Mouse (Mus musculus) heart, postnatal 36 days (tissue): ENCODE results near the gene Rasgrp4. TPM values are rescaled to one million over a fixed set of nuclear protein-coding genes. Genes with fewer than 3 reads are reported as not detected.
"Not testable (repeated sequence)": the region's sequence is repeated elsewhere in the genome, so short reads cannot be mapped to it uniquely, and the experiment has no call there.

Experiments
- DNase-seq, 2 experiments: peaks; one replicate each; pipeline ENCODE4 v3.0.0; 2021 to 2022
- intact Hi-C: fragments of 180-260 bp; cut with DNase I; formaldehyde crosslinking; loops from one replicate; pipeline ENCODE4 v1.15.1; 2025
- total RNA-seq, 2 experiments: library from RNA; stranded (reverse); gene quantifications; 2 replicates each; pipeline ENCODE4 v1.2.3; 2021

The Rasgrp4 gene
- total RNA-seq = 1 to 10 TPM; 1.4 to 1.5 TPM

DNA sequence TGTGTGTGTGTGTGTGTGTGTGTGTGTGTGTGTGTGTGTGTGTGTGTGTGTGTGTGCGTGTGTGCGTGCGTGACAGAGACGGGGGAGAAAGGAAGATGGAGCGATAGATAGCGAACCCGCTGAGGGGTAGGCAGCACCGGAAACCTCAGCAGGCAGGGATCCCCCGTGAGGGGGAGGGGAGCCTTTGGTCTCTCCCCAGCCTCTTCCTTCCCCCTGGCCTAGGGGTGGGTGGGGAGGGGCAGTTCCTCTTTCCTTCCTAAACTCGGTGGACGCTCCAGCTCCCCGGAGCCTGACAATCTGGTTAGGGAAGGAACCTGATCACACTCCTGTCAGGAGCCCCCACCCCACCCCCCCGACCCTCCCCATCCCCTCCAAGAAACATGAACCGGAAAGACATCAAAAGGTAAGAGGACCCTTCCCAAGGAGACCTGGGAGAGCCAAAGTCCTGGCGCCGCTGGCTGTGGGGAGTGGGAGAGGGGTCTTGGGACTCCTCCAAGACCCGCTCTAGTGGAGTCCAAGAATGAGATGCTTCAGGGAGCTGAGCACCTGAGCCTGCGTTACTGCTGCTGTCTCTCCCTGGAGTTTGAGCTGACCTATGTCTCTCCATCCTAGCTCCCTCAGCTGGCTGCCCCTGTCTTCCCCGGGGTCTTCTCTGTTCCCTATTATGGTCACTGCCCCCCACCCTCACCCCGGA lies at the start of gene Rasgrp4:
TSS of gene Rasgrp4 (plus strand) at position 159 of the 694 bp plus-strand sequence.
- intact Hi-C loops = no loop called here
- DNase-seq = no peak

DNA sequence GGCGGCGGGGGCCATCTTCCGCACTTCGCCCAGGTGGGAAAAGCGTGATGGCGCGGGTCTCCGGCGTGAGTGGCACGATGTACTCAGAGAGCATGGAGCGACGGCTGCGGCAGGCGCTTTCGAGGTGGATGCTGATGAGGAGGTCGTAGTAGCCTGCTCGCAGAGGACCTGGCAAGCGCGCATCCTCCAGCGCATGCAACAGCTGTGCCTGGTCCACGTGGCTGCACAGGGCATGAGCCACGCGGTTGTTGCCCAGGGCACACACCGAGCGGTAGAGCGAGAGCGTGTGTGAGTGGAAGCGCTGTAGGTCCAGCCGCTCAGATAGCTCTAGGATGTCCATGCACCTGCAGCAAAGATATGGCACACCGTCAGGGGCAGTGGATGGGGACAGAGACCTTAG lies 48.7 kb upstream of the Rasgrp4 start:
- DNase-seq = no peak
- intact Hi-C loops = no loop called here

DNA sequence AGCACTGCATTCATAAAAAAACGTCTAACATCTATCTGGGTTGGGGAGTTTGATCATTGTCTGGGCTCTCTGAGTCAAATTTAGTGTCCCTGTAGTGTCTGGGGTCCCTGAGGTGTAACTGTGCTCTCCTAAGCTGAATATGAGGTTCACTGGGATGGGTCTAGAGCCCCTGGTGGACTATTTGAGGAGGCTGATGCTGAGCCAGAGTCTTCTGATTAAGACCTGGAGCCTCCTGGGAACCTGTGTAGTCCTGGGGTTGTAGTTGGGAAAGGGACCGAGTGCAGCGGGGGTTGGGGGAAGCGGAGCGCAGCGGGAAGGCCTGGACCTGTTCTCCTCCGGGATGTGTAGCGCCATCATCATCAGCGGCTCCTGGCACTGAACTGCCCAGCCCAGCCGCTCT lies 47.7 kb upstream of the Rasgrp4 start:
- intact Hi-C loops = no loop called here
- no peak for DNase-seq

DNA sequence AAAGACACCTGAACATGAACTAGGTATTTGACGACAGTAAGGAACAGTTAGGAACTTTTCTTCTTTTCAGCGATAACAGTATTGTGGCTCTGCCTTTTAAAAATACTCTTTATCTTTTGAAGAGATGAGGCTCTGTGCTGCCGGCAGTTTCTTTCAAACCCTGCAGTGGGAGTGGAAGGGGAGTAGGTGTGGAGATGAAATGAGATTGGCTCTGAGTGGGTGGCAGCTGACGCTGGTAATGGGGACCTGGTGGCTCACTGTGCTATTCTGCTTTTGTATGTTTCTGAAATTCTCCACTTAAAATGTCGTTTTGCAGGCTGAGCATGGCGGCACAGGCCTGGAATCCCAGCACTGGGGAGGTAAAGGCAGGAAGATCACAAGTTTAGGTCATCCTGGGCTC lies 45.8 kb upstream of the Rasgrp4 start:
- no peak for DNase-seq
- intact Hi-C loops = no loop called here

- DNase-seq = no peak
- intact Hi-C loops = no loop called here
Measured at GRCm38 (mm10) chr7:29097131-29097530, 37.5 kb upstream of the Rasgrp4 start.

- DNase-seq = no peak
- intact Hi-C loops = no loop called here
Measured at GRCm38 (mm10) chr7:29101286-29102017, 33.2 kb upstream of the Rasgrp4 start.

DNA sequence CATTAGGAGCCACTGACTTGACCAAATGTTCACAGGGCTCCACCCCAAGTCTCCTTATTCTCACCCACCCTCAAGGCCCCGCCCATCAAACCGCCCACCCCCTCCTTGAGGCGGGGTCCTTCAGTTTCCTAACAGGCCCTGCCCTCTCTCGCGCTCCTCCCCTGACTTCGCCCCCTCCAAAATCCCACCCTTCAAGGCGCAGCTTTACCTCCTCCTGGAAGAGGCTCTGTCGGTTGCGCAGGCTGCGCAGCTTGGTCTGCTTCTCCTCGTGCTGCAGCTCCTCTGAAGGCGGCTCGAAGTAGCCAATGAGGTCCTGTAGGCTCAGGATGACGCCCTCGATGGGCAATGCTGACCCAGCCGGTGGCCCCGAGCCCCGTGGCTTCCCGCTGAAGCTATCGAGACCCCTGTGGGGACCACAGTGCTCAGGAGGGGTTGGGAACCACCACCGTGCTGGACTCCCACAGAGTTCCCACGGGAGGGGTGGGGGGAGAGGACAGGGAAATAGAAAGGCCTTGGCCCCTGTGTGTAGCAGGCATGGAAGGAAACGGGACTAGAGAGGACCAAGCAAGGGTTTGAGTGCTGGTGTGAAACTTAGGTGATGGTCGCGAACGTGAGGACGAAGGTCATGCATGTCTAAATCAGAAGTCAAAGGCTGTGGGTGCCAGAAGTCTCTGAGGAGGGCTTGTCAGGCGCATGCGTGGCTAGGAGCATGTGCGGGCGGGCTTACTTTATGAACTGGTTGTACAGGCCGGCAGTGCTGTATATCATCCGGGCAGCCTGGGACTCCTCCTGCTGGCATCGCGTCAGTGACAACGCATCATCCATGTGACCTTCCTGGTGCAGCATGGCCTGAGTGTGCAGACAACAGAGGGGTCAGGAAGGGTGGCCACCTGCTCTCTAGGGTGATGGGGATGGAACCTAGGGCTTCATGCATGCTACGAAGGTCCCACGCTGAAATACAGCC lies 25.4 kb upstream of the Rasgrp4 start:
- peak; percentile 31 to 56 for DNase-seq
- intact Hi-C loops = no loop called here

DNA sequence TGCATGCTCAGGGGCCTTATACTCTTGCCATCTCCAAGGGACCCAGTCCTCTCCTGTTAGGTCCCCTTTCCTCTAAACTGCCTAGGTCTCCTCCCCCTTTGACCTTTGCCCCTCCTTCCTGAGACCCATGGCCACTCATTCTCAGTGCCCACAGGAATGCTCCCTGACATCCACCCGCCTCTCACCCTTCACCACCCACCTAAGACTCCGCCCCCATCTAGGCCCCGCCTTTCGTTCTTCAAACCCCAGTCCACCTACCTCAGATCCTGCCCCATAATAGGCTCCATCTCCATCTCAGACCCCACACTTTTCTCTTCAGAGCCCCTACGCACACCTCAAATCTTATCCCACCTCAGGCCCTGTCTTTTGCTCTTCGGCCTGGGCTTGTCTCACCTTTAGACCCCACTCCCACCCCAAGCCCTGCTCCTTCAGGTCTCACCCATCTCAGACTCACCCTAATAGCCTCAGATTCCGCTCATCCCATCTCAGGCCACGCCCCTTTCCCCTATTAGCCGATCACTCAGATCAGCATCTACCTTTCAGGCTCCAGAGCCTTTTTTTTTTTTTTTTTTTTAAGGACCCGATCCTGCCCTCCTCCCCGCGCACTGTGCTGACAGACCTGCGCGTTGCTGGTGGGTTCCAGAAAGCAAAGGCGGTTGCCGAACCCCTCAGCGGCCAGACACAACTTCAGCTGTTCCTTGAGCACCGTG lies 16.4 kb upstream of the Rasgrp4 start:
- intact Hi-C loops = no loop called here
- DNase-seq = no peak

DNA sequence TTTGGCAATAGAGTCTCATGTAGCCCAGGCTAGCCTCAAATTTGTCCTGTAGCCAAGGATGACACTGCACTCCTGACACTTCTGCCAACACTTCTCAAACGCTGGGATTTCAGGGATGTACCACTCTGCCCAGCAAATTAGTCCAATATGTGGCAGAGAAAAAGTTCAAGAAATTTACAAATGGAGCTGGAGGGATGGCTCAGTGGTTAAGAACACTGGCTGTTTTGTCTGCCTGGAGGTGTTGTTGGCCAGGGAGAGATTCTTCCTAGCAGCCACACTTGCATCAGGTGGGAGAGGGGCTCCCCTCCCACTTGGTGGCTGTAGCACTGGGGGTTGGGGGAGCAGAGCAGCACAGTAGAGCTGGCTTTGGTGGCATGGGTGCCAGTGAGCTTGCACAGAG lies 15.1 kb upstream of the Rasgrp4 start:
- no peak for DNase-seq
- intact Hi-C loops = no loop called here

- no peak for DNase-seq
- intact Hi-C loops = no loop called here
Measured at GRCm38 (mm10) chr7:29122821-29123220, 11.8 kb upstream of the Rasgrp4 start.

- intact Hi-C loops = no loop called here
- DNase-seq = no peak
Measured at GRCm38 (mm10) chr7:29123531-29124358, 10.9 kb upstream of the Rasgrp4 start.

- intact Hi-C loops = loop anchor here (5.0 kb wide), 1 partner anchor 122 kb away; the partner anchor contains the start of gene 2200002D01Rik
- no peak for DNase-seq
Measured at GRCm38 (mm10) chr7:29124970-29125369, 9.7 kb upstream of the Rasgrp4 start, which contains the start of gene Ryr1. Gene Ryr1, minus strand, starts transcription at chr7:29125179.

GRCm38 (mm10) chr7:29126173-29126915 lies 8.3 kb upstream of the Rasgrp4 start:
- intact Hi-C loops = loop anchor here (2.0 to 5.0 kb wide), 2 partner anchors 121 to 174 kb away; partner anchors contain the start of gene 2200002D01Rik
- peak; percentile 64 to 74 for DNase-seq

DNA sequence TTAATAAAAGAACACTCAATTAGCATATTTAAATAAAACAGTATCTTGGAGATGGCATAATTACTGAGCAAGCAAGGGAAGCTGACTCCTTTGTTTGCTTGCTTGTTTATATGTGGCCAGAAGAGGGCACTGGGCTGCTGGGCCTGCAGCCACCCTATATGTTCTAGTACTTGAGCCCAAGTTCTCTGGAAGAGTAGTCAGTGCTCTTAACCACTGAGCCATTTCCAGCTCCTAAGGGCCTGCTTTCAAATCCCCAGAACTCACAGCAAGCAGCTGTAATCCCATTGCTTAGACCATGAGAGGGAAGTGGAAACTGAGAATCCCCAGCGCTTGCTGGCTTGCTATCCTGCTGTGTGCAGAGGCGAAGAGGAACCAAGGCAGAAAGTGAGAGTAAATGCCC lies 5.9 kb upstream of the Rasgrp4 start:
- no peak for DNase-seq
- intact Hi-C loops = loop anchor here (5.0 kb wide), 1 partner anchor 119 kb away; the partner anchor contains the start of gene 2200002D01Rik

DNA sequence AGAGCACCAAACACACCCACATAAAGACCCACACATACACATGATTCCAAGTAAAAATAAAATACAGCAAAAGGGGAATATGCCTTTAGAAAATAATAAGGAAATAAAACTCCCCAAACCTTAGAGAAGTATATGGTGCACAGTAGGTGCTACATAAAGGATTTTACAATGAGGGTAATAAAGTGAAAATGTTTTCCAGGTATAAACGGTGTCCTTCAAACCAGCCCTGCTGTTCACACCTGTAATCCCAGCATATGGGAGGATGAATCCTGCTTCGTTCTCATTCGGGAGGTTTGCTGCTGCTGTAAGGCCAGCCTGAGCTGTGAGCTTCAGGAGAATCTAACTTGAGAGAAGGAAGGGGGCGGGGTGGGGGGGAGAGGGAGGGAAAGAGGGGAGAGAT lies 421 bp upstream of the Rasgrp4 start:
- intact Hi-C loops = no loop called here

GRCm38 (mm10) chr7:29137429-29137828 lies 2.8 kb downstream of the Rasgrp4 start:
- DNase-seq = no peak
- intact Hi-C loops = no loop called here

More for the DNA sequence above, 421 bp upstream of the Rasgrp4 start:
- DNase-seq = no peak

DNA sequence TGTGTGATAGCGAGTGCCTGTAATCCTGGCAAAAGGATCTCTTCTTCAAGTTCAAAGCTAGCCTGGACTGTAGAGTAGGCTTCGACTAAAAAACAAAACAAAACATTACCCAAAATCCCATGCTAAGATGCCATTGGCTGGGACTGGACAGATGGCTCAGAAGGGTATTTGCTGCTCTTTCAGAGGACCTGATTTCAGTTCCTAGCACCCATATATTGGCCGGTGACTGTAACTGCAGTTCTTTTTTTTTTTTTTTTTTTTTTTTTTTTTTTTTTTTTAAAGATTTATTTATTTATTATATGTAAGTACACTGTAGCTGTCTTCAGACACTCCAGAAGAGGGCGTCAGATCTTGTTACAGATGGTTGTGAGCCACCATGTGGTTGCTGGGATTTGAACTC lies 4.6 kb downstream of the Rasgrp4 start:
- intact Hi-C loops, DNase-seq: not testable (repeated sequence)

DNA sequence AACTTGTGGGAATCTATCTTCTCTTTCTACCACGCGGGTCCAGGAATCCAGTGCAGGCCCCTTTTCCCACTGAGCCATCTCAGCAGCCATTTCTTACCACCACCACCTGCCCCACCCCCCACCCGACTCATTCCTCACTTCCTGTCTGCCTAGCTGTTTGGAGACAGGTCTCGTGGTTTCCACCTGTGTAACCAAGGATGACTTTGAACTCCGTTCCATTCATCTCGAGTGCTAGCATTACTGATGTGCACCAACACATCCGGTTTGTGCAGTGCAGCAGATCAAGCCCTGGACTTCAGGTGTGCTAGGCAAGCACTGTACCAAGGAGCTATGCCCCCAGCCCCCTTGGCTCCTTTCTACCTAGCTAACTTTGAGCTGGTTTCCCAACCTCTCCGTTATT lies 6.8 kb downstream of the Rasgrp4 start:
- no peak for DNase-seq
- intact Hi-C loops = no loop called here

DNA sequence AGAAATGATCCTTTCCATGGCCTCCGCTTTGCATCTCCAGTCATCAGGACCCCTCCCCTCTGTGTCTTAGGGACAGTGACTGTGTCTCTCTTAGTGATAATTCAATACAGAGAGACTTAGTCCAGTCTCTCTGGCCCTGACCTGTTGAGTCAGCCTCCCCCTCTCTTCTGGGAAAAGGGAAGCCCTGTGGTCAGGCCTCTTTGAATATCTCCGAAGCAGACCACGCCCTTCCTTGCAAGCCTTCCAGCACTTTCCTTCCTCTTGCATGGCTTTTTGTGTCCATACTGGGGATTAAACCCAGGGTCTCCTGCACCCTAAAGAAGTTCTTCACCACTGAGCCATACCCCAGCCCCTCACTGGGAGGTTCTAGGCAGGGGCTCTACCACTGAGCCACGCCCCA lies 9.4 kb downstream of the Rasgrp4 start:
- no peak for DNase-seq

More for the DNA sequence above, 9.4 kb downstream of the Rasgrp4 start:
- intact Hi-C loops = no loop called here
